Mouse (Mus musculus) CD4-positive, CD25-positive, alpha-beta regulatory T cell, adult 4 months (primary cell): ENCODE results near the gene Gnao1. TPM values are rescaled to one million over a fixed set of nuclear protein-coding genes. Genes with fewer than 3 reads are reported as not detected.

ENCODE experiments used
- ATAC-seq: one replicate; pipeline ENCODE4 v1.8.0; 2017
- polyA plus RNA-seq, 2 experiments: library from polyadenylated mRNA; unstranded; fragments of 100-300 nt; shearing (Covaris generic); gene quantifications; one replicate each; pipeline ENCODE4 v1.2.1; 2017

Gene Gnao1
- polyA plus RNA-seq, 2 experiments from 2014 or later, result 0.43 TPM; not detected in 1

DNA sequence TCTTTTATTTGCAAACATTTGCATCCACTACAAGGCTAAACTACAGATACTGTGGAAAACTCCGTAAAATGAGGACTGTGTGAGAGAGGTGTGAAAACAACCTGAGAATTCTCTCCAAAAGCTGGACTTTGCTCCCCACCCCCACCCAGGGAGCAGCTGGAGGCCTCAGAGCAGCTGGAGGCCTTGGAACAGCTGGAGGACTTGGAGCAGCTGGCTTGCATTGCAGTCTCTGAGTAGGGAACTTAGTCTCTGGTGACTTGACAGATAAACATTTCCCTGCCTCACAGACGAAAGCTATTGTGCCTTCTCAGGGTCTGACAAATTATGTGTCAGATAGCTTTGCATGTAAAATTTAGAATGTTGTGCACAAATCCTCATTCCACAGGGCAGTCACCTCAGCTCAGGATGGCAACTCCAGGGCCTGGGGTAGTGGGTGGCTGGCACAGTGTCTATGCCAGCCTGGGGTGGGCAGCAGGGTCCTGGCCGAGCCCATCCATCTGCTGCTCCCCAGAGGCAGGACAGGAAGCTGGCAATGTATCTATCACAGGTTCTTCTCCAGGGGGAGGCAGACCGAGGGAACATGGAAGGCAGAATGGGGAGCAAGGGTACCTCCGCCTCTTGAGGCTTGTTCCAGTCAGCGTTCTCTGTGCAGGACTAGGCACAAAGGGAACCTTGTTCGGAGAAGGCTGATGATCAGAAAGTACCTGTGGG, 87.2 kb downstream of the Gnao1 start:
- ATAC-seq, result no peak

DNA sequence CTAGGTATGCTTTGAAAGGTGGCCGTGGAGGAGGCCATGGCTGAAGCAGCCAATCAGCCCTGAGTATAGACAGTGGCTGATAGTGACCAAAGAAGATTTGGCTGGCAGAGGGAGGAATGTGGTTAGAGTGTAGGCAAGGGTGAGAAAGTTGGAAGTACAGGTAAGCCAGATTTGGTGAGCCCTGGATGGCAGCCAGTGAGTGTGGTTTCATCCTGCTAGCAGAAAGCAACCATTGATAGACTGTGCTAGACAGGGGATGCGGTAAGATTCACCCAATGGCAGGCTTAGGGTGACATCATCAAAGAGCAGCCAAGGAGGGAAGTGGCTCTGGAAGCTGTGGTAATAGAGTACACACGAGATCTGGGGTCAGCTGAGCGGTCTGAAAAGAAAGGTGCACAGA, 88.8 kb downstream of the Gnao1 start:
- ATAC-seq, result no peak

DNA sequence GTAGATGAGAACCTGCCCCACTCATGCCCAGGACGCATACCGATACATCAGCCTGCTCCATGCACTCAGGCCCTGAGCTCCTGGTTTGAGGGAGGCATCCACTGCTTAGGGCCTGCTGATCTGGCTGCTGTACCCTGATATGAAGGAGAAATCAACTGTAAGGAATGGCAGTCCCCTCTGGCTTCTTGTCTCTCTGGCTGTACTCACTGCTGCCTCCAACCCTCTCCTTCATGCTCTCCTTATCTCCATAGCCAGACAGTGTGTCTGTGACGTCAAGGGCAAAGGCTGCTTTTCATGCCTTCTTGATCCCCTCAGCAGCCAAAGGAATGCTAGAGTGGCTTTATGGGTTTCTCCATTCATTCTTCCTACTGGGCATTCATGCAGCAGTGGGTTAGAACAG, 92.3 kb downstream of the Gnao1 start:
- no peak for ATAC-seq

DNA sequence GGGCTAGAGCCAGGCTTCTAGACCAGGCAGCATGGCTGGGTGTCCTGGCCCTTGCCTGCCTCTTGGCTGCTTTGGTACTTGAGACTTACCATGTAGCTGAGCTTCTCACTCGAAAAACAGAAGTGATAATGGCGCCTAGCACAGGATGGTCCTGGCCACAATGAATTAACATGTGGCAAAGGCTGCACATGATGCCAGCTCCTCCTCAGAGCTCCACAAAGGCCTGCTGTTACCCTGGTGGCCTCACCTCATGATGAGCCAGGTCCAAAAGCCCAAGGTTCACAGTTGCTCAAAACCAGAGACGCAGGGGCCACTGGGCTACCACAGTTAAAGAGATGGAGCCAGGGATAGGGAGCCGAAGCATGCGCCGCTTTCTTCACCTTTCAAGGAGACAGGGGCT, 97.2 kb downstream of the Gnao1 start:
- ATAC-seq, result no peak

DNA sequence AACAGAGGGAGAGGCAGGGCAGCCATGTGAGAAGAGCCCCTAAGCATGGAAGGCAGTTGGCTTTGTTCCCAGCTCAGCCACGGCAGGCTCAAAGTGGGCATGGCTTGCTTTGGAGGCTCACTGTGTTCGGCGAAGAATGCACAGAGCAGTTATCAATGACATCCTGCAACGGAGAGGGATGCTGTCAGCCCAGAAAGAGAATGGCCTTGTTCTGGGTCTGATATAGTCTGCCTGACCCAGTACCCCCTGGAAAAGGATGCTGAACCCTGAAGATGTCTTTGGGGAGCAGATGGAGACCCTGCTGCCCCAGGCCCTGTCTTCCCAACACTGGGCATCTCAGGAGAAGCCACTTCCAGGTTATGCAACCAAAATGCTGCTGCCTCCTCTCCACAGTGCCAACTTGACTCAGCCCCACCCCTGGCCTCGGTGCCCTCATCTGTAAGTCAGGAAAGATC, 98.2 kb downstream of the Gnao1 start:
- no peak for ATAC-seq

DNA sequence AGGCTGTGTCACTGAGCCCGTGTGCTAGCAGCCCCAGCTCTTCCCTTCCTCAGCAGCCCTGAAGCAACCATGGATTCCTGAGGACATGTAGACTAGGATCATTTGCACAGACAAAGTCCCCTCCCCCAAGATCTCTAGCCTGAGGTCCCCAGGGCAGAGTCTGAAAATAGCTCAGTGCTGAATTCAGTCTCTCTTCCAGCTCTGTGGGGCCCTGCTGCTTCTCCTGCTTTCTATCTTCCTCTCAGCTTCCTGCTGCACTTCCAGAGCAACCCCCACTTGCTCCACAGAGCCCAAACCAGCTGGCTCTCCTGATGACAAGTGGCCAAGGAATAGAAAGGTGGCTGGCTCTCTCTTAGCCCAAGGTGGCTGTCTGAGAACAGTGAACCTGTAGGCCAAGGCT, 98.8 kb downstream of the Gnao1 start:
- no peak for ATAC-seq

DNA sequence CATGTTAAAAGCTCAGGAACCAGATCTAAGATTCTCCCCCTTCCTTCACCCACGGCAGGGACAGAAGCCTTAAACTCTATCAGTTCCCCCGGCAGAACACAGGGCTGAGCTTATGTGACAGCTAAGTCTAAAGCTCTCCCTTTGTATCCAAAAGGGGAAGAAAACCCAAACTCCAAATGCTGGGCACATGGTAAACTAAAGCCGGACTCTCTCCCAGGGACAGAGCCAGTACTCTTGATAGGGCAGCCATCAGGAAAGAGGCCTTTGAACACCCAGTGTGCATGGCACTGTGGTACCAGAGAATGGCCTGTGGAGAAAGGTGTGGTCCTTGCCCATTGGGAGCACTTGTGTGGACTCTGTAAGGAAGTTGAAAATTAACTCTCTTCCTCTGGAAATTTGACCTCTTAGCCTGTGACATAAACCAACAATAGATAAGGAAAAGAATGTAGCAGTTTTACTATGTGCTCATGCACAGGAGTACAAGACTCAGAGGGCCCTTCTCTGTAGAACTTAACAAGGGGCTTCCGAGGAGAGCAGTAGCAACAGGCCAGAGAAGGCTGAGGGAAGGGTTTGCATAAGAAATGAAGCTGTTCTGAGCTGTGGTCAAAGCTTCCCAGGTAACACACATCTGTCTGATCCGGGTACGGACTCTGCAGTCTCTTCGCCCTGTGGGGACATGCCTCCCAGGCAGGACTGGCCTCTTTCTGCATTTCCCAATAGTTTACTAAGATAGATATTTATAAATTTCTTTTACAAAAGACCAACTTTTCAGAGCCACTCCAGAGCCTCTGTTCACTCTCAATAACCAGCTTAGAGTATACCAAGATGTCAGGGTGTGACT, 102.2 kb downstream of the Gnao1 start:
- no peak for ATAC-seq

DNA sequence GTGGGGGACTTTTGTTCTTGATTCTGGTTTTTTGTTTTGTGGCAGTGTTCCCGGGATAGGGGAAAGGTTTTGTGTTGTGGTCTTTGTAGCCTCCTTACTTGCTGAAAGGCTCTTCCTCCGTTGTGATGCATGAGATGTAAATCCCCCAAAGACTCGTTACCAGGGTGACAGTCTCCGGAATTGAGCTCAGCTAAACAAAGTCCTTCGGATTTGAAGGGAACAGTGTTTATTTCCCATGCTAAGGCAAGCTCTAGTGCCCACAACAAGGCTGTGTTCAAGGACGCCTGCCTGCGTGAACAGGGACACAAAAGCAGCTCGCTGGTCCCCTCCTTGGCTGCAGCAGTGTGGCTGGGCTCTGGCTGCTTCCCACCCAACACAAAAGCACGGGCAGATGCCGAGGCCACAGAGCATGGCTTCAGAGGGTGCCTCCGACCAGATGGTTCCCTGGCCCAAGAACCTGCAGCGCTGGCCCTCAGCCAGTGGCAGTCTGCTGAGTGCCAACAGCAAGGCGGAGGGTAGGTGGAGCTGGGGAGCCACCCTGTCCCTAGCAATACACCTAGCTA, 108.2 kb downstream of the Gnao1 start:
- no peak for ATAC-seq

DNA sequence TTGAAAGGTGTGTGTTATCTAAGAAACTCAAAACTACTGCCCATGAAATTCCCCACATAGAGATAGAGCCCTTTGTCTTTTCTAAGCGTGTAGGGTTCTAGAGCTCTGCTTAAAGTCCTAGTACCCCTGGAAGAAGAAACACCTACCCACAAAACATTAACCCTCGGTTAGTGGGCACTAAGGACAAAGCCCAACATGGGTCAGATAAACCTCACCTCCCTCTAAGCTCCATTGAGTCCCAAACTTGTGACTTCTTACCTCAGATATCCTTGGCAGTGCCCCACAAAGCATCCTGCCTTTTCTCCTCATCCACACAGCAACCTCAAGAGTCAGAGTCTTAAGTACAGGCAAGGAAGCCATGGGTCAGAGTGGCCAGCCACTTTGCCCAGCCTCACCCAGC, 108.8 kb downstream of the Gnao1 start:
- no peak for ATAC-seq

DNA sequence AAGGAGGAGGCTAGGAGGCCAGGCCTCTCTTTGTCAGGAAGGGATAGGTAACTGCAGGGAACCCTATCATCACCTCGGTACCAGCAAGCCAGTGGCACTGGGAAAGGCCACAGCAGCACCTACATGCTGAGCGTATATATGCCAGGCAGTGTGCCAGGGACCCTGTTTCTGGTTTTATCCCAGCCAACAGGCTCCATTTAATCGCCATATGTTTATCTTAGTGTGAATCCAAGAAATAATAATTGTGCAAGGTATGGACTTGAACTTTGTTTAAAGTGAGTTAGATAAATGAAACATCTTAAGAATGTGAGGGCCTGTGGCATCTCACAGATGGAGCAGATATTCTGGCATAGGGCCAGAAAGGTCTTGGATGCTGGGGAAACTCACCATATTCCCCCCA, 109.7 kb downstream of the Gnao1 start:
- no peak for ATAC-seq

DNA sequence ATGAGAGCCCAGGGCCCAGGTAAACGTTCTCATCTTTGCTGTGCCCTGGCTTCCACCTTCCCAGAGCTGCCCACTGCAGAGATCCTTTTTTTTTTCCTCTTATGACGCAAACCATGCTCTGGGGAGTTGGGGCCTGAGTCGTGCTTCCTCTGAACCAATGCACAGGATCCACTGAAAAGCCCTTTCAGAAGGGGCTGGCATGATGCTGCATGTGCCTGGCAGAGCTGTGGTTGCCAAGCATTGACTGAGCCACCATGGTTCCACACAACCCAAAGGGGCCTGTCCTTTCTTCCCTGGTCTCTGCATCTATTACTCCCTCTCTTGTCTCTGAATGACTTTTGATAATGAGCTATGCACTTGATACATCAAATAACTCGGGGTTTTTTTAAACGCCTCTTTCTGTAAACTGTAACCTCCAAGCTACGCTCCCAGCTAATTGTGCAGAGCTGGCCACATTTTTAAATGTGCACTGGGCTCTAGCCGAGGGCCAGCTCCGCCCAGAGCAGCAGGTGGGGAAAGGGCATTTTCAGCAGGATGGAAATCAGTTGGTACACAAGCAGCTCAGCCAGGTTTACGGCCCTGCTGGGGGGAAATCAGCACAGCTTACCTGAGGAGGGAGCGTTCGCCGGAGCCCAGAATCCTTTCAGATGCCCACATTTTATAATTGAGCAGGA, 110.3 kb downstream of the Gnao1 start:
- ATAC-seq, result no peak

DNA sequence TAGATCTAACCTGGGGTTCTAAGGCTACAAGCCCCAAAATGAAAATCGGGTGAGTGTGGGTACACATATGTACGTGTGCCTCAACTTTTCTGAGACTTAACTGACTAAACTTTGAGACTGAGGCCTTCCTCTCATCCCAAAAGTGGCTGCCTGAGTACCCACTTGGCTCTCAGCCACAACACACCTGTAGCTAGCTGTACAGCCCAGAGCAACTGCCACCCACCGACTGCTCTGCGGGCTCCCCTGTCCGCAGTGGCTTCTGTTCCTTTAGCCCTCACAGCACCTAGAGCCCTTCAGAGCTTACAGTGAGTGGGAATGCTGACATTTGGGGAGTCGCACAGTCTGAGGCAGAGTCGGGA, 110.8 kb downstream of the Gnao1 start:
- no peak for ATAC-seq

DNA sequence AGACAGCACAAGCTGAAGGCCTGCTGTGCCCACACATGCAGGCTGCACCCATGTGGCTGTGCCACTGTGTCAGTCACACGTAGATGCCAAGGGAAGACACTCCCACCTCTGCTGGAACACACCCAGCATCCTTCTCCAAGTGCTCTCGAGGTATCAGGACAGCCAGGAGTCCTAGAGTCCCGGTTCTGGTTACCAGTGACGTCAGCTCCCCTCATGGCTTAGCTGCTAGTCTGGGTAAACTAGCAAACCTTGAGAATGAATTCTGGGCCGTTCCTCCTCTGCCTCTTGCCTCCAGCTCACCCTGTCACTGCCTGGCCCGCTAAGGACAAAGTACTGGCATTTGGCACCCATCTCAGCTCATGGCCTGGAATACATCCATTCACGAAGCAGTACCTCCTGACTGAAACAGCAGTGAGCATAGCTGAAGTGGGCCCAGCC, 114.2 kb downstream of the Gnao1 start:
- no peak for ATAC-seq

DNA sequence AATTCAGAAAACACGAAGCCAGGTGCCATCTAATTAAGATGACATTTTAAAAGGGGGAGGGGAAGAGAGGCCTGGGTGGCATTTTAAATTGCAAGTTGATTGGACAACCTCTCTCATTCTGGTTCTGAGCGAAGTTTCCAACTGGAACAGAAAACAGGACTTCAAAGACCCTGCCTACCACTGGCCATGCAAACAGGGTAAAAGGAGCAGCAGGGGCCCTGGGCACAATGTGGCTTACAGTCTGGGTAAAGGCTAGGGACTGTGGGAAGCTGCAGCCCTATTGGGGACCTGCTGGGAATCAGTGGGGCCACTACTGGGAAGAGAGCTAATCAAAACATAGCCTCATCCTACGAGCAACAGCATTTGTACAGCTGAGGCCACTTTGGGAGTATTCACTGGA, 115.7 kb downstream of the Gnao1 start:
- ATAC-seq, result no peak

DNA sequence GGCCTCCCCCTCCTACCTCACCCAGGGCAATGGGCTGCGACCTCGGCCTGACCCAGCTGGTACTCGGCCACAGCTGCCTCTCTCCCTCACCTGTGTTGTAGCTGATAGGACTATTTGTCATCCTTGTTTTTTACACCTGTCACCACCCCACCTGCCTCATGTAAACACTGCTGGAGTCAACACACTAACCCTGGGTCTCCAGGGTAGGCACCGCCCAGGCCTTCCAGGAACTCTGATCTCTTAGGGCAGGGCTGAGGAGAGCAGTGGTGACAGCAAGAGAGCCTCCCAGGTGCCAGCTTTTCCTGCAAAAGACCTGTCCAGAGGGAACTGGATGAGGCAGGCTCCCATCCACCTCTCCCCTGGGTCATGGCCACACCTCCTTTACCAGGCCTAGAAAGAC, 119.5 kb downstream of the Gnao1 start:
- ATAC-seq, result no peak

DNA sequence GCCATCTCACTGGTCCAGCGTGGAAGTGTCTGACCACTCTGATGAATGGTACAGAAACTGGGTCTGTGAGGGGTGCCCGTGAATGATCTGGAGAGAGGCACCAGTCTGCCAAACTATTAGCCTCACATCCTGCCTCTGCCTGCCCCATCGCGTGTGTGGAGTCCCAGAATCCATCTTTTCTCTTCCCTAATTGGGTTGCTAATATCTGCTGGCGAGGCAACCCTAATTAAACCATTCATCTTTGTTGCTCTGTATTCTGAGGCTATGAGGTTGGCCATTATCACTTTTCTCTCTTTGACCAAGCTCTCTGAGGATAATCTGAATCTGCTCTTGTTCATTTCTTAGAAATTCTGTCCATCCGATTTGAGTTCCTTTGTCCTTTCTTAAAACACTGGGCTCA, 121.6 kb downstream of the Gnao1 start:
- ATAC-seq, result no peak

DNA sequence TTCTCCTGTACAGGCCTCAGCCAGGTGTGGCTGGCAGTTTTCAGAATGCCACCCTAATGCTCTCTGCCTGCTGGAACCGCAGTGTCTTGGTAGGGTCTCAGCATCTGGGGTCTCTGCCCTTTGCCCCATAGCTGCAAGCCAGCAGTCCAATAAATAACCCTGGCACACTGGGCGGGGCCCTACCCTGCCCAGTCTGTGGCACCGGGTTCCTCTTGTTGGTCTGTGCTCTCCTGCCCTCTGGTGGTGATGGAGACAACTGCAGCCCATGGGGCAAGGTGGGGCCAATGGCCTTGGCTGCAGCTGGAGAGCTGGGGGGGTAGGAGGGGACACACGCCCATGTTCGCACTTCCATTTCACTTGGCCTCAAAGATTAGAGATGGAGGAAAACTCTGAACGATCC, 123.1 kb downstream of the Gnao1 start:
- ATAC-seq, result no peak

DNA sequence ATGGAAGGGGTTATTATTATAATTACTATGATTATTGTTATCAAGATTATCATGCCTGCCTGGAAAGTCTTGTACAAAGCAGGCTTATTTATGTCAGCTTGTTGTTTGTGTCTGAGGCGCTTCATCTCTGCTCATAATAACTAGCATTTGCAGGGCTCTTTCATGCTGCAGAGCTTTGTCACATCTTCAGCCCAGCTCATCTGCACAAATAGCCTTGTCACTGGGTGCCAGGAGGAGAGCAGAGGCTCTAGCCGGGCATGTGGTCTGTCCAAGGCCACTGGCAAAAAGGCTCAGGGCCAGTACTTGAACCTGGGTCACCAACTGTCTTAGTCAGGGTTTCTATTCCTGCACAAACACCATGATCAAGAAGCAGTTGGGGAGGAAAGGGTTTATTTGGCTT, 123.5 kb downstream of the Gnao1 start:
- no peak for ATAC-seq

DNA sequence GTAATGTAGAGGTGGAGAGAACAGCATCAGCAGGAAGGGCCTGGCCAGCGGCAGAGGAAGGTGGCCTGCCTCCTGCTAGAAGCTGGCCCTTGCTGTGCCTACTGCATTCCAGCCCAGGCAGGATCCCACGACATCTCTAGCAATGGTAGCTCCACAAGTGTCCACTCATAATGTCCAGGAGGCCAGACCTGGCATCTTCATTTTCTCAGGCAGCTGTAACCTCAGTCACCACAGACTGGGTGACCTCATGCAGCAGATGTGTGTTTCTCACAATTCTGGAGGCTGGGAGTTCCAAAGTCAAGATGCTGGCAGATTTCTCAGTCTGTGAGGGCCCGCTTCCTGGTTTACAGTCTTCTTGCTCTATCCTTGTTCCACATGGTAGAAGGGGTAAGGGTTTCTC, 128.4 kb downstream of the Gnao1 start:
- no peak for ATAC-seq

DNA sequence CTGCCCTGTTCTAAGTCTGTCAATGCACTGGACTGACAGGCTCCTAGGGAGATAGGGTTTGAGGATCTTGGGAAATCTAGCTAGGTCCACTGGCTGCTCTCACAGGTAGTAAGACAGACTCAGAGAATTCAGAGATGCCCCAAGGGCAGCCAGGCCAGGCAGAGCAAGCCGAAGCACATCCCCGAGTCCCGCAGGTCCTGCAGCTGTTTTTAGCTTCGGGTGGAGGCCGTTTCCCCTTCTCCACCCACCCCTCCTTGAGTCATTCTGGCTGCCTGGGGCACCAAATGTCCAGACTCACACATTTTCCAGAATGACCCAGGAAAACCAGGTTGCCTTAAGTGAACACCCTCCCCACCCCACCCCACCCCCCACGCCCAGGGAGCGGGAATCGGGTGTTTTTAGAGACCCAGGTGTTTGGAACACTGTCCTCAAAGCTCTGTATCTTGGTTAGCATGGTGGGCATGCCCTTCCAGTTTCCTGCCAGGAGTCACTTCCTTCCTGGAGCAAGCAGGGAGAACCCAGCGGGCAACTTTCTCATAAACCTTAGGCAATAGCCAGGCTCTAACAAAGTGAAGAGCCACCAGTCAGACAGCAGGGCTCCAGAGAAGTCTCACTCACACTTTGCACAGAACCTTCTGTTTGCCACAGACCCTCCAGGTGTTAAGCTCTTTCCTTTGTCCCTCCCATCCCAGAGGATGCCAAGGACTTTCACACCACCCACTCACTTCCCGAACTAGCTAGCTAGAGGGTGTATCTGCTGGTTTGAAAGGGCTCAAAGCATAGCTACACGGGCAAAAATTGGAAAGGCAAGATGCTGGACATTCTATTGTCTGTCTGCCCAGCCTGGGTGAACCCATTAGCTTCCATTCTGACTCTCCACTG, 131.0 kb downstream of the Gnao1 start:
- no peak for ATAC-seq

DNA sequence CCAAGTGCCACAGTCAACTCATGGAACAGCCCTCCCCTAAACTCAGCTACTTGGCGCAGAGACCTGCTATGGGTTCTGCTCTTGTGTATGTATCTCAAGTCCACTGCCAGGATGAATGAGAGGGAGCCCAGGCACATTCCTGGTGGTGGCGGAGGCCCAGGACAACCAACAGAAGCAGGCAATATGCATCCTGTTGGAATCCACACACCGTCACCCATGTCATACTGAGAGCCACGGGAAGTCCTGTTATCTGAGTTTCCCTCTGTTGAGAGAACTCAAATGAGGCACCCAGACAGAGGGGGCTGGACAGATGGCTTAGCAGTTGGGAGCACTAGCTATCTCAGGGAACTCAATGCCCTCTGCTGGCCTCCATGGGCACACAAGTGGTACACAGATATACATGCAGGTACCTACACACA, 131.9 kb downstream of the Gnao1 start:
- ATAC-seq, result no peak

DNA sequence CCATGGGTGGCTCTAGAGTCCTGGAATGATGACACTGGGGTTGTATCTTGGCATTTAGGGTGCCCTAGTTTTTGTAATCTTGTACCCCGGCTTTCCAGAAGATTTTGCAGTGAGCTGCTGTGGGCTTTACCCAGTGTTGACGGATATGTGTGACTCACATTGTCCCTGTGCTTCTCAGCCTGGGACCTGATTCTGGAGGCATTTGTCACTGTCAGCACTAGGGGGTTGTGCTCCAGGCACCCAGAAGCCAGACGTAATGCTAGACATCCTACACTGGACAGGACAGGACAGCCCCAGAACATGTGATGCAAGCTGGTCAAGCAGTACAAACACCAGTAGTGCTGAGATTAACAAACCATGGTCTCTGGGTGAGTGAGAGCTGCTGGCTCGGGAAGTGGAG, 136.0 kb downstream of the Gnao1 start:
- ATAC-seq, result no peak
